Mouse (Mus musculus): ENCODE measurements around the gene Olfr469. TPM values are rescaled to one million over a fixed set of nuclear protein-coding genes. Genes with fewer than 3 reads are reported as not detected.

Gene Olfr469
- total RNA-seq, 1 experiment: not detected

GRCm38 (mm10) chr7:107787977-107788620, 37.2 kb downstream of the Olfr469 start:
- Histone ChIP-seq H3K36me3 (ENCODE audit: control insufficient read depth, insufficient read depth, low read length, poor library complexity, severe bottlenecking) (no peaks in the 10 kb centered on the region), H3K9ac (ENCODE audit: insufficient read depth, low read depth, low read length, poor library complexity, severe bottlenecking) (no peak overlapping the region), H3K4me1 (ENCODE audit: control insufficient read depth in 2 of 2, insufficient read depth in 2 of 2, low read length in 2 of 2, poor library complexity in 1 of 2) (no peaks in the 10 kb centered on the region), H3K27ac (ENCODE audit: insufficient read depth, low read depth, low read length, poor library complexity, severe bottlenecking) (no peak overlapping the region), H3K4me3 (ENCODE audit: insufficient read depth in 1 of 2, low read depth in 1 of 2, low read length in 2 of 2, poor library complexity in 1 of 2, severe bottlenecking in 1 of 2) (no peak overlapping the region), H3K9me3 (ENCODE audit: control insufficient read depth, insufficient read depth, low read depth, low read length) (no peaks in the 10 kb centered on the region)
- in situ Hi-C loops (cut with MboI; ENCODE audit: low sequenced_read_pairs in 2 of 2, unreplicated experiment in 2 of 2): no loop called here
- peak; percentile 33 for DNase-seq (ENCODE audit: low read depth, low spot score)
- TF ChIP-seq CHD2 (IDR thresholded peaks at IDR 0.05; ENCODE audit: low read depth, low read length): no peak
- TF ChIP-seq ZC3H11A (IDR thresholded peaks at IDR 0.05; ENCODE audit: borderline replicate concordance, low read depth, low read length): peak; percentile 56; the same call in 1 of the 2 replicates

- TF ChIP-seq ZNF384 (IDR thresholded peaks at IDR 0.05; ENCODE audit: low read depth, low read length) (no peak), MAFK (IDR thresholded peaks at IDR 0.05; ENCODE audit: insufficient read depth, low read depth, low read length) (no peak), ZC3H11A (IDR thresholded peaks at IDR 0.05; ENCODE audit: borderline replicate concordance, low read depth, low read length) (peak; percentile 38; the same call in 1 of the 2 replicates), HCFC1 (IDR thresholded peaks at IDR 0.05; ENCODE audit: borderline replicate concordance, insufficient read depth, low read length) (no peak)
- Histone ChIP-seq H3K4me1 (ENCODE audit: control insufficient read depth in 2 of 2, insufficient read depth in 2 of 2, low read length in 2 of 2, poor library complexity in 1 of 2) (no peaks in the 10 kb centered on the region), H3K9me3 (ENCODE audit: control insufficient read depth, insufficient read depth, low read depth, low read length) (no peaks in the 10 kb centered on the region), H3K9ac (ENCODE audit: insufficient read depth, low read depth, low read length, poor library complexity, severe bottlenecking) (no peak overlapping the region), H3K36me3 (ENCODE audit: control insufficient read depth, insufficient read depth, low read length, poor library complexity, severe bottlenecking) (no peaks in the 10 kb centered on the region), H3K4me3 (ENCODE audit: insufficient read depth in 1 of 2, low read depth in 1 of 2, low read length in 2 of 2, poor library complexity in 1 of 2, severe bottlenecking in 1 of 2) (no peak overlapping the region), H3K27ac (ENCODE audit: insufficient read depth, low read depth, low read length, poor library complexity, severe bottlenecking) (no peak overlapping the region)
- DNase-seq (ENCODE audit: low read depth, low spot score): no peak
- in situ Hi-C loops (cut with MboI; ENCODE audit: low sequenced_read_pairs in 2 of 2, unreplicated experiment in 2 of 2): no loop called here
Observed at GRCm38 (mm10) chr7:107779611-107780010, 45.7 kb downstream of the Olfr469 start.

GRCm38 (mm10) chr7:107778216-107778615, 47.1 kb downstream of the Olfr469 start:
- DNase-seq (ENCODE audit: low read depth, low spot score): no peak
- H3K36me3 ChIP-seq (ENCODE audit: control insufficient read depth, insufficient read depth, low read length, poor library complexity, severe bottlenecking): no peaks in the 10 kb centered on the region
- in situ Hi-C loops (cut with MboI; ENCODE audit: low sequenced_read_pairs in 2 of 2, unreplicated experiment in 2 of 2): no loop called here
- TF ChIP-seq ZC3H11A (IDR thresholded peaks at IDR 0.05; ENCODE audit: borderline replicate concordance, low read depth, low read length) (no peak), CHD2 (IDR thresholded peaks at IDR 0.05; ENCODE audit: low read depth, low read length) (no peak), ZNF384 (IDR thresholded peaks at IDR 0.05; ENCODE audit: low read depth, low read length) (no peak), MAFK (IDR thresholded peaks at IDR 0.05; ENCODE audit: insufficient read depth, low read depth, low read length) (no peak), HCFC1 (IDR thresholded peaks at IDR 0.05; ENCODE audit: borderline replicate concordance, insufficient read depth, low read length) (no peak)
- H3K4me3 ChIP-seq (ENCODE audit: insufficient read depth in 1 of 2, low read depth in 1 of 2, low read length in 2 of 2, poor library complexity in 1 of 2, severe bottlenecking in 1 of 2): no peak overlapping the region
- H3K4me1 ChIP-seq (ENCODE audit: control insufficient read depth in 2 of 2, insufficient read depth in 2 of 2, low read length in 2 of 2, poor library complexity in 1 of 2): no peaks in the 10 kb centered on the region
- H3K9me3 ChIP-seq (ENCODE audit: control insufficient read depth, insufficient read depth, low read depth, low read length): no peaks in the 10 kb centered on the region
- no peak overlapping the region for H3K27ac ChIP-seq (ENCODE audit: insufficient read depth, low read depth, low read length, poor library complexity, severe bottlenecking)
- H3K9ac ChIP-seq (ENCODE audit: insufficient read depth, low read depth, low read length, poor library complexity, severe bottlenecking): no peak overlapping the region

- no peak for DNase-seq (ENCODE audit: low read depth, low spot score)
- H3K4me3 ChIP-seq (ENCODE audit: insufficient read depth in 1 of 2, low read depth in 1 of 2, low read length in 2 of 2, poor library complexity in 1 of 2, severe bottlenecking in 1 of 2): no peak overlapping the region
- peaks cover 0 to 11% of the 10 kb centered on the region in 2 experiments; a peak in 2 of 4 replicates for H3K4me1 ChIP-seq (ENCODE audit: control insufficient read depth in 2 of 2, insufficient read depth in 2 of 2, low read length in 2 of 2, poor library complexity in 1 of 2)
- TF ChIP-seq MAFK (IDR thresholded peaks at IDR 0.05; ENCODE audit: insufficient read depth, low read depth, low read length): peak; percentile 86
- no peak for TF ChIP-seq ZNF384 (IDR thresholded peaks at IDR 0.05; ENCODE audit: low read depth, low read length)
- in situ Hi-C loops (cut with MboI; ENCODE audit: low sequenced_read_pairs in 2 of 2, unreplicated experiment in 2 of 2): no loop called here
- no peak overlapping the region for H3K27ac ChIP-seq (ENCODE audit: insufficient read depth, low read depth, low read length, poor library complexity, severe bottlenecking)
- H3K9ac ChIP-seq (ENCODE audit: insufficient read depth, low read depth, low read length, poor library complexity, severe bottlenecking): no peak overlapping the region
- no peaks in the 10 kb centered on the region for H3K9me3 ChIP-seq (ENCODE audit: control insufficient read depth, insufficient read depth, low read depth, low read length)
- H3K36me3 ChIP-seq (ENCODE audit: control insufficient read depth, insufficient read depth, low read length, poor library complexity, severe bottlenecking): no peaks in the 10 kb centered on the region
Observed at GRCm38 (mm10) chr7:107770812-107771211, 54.5 kb downstream of the Olfr469 start.

Other genes starting within 250 kb of the Olfr469 start
- 6.0 and 10.8 TPM in 2 replicates for gene Ppfibp2, start 230.3 kb downstream of the Olfr469 start, total RNA-seq (2012; rRNA removed)
- gene 5330417H12Rik, start 200.4 kb downstream of the Olfr469 start, total RNA-seq (2012; rRNA removed): not detected in 2 replicates
- 0.62 and 0.85 TPM in 2 replicates for gene Cyb5r2, start 67.5 kb downstream of the Olfr469 start, total RNA-seq (2012; rRNA removed)
- gene Ovch2, start 24.3 kb downstream of the Olfr469 start, total RNA-seq (2012; rRNA removed): not detected in 2 replicates
- gene Olfr467, start 13.3 kb downstream of the Olfr469 start, total RNA-seq (2012; rRNA removed): not detected in 2 replicates
- not detected in 2 replicates for gene Olfr470, start 21.9 kb upstream of the Olfr469 start, total RNA-seq (2012; rRNA removed)
- gene Olfr472, start 72.4 kb upstream of the Olfr469 start, total RNA-seq (2012; rRNA removed): not detected in 2 replicates
- gene Olfr473, start 104.9 kb upstream of the Olfr469 start, total RNA-seq (2012; rRNA removed): not detected in 2 replicates
- gene Olfr474, start 129.1 kb upstream of the Olfr469 start, total RNA-seq (2012; rRNA removed): not detected in 2 replicates
- not detected in 2 replicates for gene Olfr476, start 139.3 kb upstream of the Olfr469 start, total RNA-seq (2012; rRNA removed)
- gene Olfr477, start 161.2 kb upstream of the Olfr469 start, total RNA-seq (2012; rRNA removed): not detected in 2 replicates
- gene Olfr478, start 208.4 kb upstream of the Olfr469 start, total RNA-seq (2012; rRNA removed): not detected in 2 replicates
- not detected in 2 replicates for gene Olfr479, start 225.2 kb upstream of the Olfr469 start, total RNA-seq (2012; rRNA removed)
- gene Olfr480, start 241.8 kb upstream of the Olfr469 start, total RNA-seq (2012; rRNA removed): not detected in 2 replicates

Data from ES-E14 (cell line).